Mouse (Mus musculus) midbrain, embryonic 12.5 days (tissue): Measurements from ENCODE around the gene Camk2g. TPM values are rescaled to one million over a fixed set of nuclear protein-coding genes. Genes with fewer than 3 reads are reported as not detected.
A peak's percentile ranks its signal among the peaks of the same experiment; 100 is the strongest.

Experiments
- ATAC-seq: fragments of 200-750 bp; cut with Nextera tagmentation; 2 replicates; pipeline ENCODE4 v1.8.0; 2017; ENCODE audit warnings: low read depth, moderate TSS enrichment, moderate library complexity; ENCODE audit not compliant: low FRiP score
- H3K27ac ChIP-seq: fragments of 300-500 bp; sonication (generic); replicated peaks from 2 replicates; pipeline ENCODE4 v1.5.1; 2016; ENCODE audit warnings: mild to moderate bottlenecking
- H3K27me3 ChIP-seq: fragments of 300-500 bp; sonication (generic); 2 replicates; pipeline ENCODE4 v1.6.1; 2016; ENCODE audit warnings: mild to moderate bottlenecking
- H3K36me3 ChIP-seq: fragments of 300-500 bp; sonication (generic); 2 replicates; pipeline ENCODE4 v1.6.1; 2016
- H3K4me1 ChIP-seq: fragments of 300-500 bp; sonication (generic); 2 replicates; pipeline ENCODE4 v1.6.1; 2016
- H3K4me2 ChIP-seq: fragments of 300-500 bp; sonication (generic); replicated peaks from 2 replicates; pipeline ENCODE4 v1.6.1; 2016; ENCODE audit warnings: mild to moderate bottlenecking, moderate library complexity
- H3K4me3 ChIP-seq: fragments of 300-500 bp; sonication (generic); 2 replicates; pipeline ENCODE4 v1.5.1; 2016; ENCODE audit warnings: mild to moderate bottlenecking
- H3K9ac ChIP-seq: fragments of 300-500 bp; sonication (generic); replicated peaks from 2 replicates; pipeline ENCODE4 v1.6.1; 2016; ENCODE audit warnings: mild to moderate bottlenecking, moderate library complexity
- H3K9me3 ChIP-seq: fragments of 300-500 bp; sonication (generic); 2 replicates; pipeline ENCODE4 v1.6.1; 2016; ENCODE audit warnings: mild to moderate bottlenecking
- WGBS: fragments of 180-500 bp; shearing (Covaris S2); methylation state at CpG from one replicate; pipeline ENCODE4 v1.1.7; 2016; 5-methylcytosine and 5-hydroxymethylcytosine counted together
- microRNA-seq: library from miRNA; unstranded; fragments of <30 nt; microRNA quantifications from one replicate; pipeline ENCODE4, GENCODE M21; 2017
- polyA plus RNA-seq: library from polyadenylated mRNA; unstranded; fragments of >200 nt; fragmentation: Nextera tagmentation; extraction: Ambion mirVana; gene quantifications from 2 replicates; pipeline ENCODE4 v1.2.1, GENCODE M21; 2016

Gene Camk2g
- polyA plus RNA-seq, 1 experiment from 2014 or later, result 56.8 TPM

DNA sequence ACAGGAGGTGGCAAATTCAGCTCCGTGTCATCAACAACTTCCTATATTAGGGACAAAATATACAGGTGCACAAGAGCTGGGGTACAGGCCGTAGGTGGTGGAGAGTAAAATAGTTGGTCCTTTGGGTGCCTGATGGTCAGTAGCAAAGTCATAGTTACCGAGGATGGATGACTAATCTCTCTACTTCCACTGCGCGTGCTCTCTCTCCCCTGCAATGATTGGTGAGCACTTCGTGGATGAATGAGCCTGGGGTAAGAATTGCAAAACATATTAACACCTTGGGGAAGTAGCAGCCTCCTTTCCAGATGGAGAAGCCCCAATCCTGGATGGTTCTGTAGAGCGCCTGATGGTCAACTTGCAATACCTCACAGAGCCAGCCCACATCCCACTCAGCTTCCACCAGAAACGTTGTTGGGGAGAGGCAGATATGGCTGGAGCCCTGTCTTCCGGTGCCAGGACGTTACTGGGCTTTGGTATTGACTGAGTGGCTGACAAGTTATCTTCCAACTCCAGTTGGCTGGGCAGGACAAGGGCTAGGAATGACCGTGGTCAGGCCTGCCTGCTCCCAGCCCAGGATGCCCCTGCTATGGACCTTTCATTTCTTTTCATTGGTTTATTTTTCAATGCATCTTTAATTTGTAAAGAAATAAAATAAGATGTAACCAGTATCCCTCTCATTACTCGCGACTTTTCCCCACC is 99.6 kb downstream of the Camk2g start:
- Histone ChIP-seq H3K36me3 (peaks cover 50% of the 10 kb centered on the region), H3K27me3 (no peaks in the 10 kb centered on the region)

DNA sequence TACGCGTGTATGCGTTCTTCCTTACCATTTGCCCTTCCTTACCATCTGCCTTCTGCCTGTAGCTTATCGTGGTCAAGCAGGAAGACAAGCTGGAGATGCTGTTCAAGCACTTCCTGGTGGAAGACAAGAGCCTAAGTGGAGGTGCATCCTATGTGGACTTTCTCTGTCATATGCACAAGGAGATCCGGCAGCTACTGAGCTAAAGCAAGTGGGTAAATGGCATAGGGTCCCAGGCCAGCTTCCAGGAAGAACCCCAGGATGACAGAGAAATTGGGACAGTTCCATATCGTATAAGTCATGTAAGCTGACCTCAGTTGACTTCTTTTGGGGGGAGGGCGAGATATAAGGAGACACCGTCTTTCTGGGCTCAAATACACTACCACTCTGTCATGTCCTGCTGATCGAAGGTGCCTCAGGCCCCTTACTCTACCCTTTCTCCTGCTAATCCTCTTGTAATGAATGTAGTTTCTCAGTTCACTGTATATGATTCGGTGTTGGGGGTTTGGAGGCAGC is 100.2 kb downstream of the Camk2g start:
- H3K4me1 ChIP-seq, result peaks cover 37% of the 10 kb centered on the region
- 95% methylated on average over 10 of the region's 10 CpGs for WGBS
- peaks cover 57% of the 10 kb centered on the region for H3K36me3 ChIP-seq
- no peak overlapping the region for H3K27ac ChIP-seq
- no peak overlapping the region for H3K9ac ChIP-seq
- no peaks in the 10 kb centered on the region for H3K9me3 ChIP-seq
- H3K4me2 ChIP-seq, result no peak overlapping the region
- no peak overlapping the region for H3K4me3 ChIP-seq
- no peak for ATAC-seq
- no peaks in the 10 kb centered on the region for H3K27me3 ChIP-seq

More for the DNA sequence above, 99.6 kb downstream of the Camk2g start:
- peak; percentile 61 for ATAC-seq
- H3K4me1 ChIP-seq, result peaks cover 40% of the 10 kb centered on the region
- 52% methylated on average over 13 of the region's 13 CpGs for WGBS
- peak overlapping the region; percentile 91 for H3K9ac ChIP-seq
- peak overlapping the region; percentile 97 for H3K27ac ChIP-seq
- H3K9me3 ChIP-seq, result no peaks in the 10 kb centered on the region
- peak overlapping the region; percentile 90 for H3K4me3 ChIP-seq
- peak overlapping the region; percentile 87 for H3K4me2 ChIP-seq

DNA sequence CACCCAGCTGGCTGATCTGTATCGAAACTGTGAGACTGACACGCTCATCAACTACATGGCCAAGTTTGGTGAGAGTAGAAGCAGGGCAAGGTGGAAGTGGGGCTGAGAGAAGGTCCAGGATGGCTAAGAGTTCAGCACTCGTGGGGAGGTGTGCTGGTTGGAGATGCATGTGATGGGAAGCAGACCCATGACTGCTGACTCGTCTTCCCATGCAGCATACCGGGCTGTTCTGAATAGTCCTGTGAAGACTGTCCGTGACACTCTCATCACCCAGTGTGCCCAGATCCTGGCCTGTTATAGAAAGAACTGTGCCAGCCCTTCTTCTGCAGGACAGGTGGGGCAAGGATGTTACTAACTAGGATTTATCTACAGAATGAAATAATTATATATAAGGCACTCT is 102.1 kb downstream of the Camk2g start:
- Histone ChIP-seq H3K4me3 (no peak overlapping the region), H3K27ac (no peak overlapping the region), H3K36me3 (peaks cover 76% of the 10 kb centered on the region), H3K4me2 (no peak overlapping the region), H3K9me3 (no peaks in the 10 kb centered on the region), H3K9ac (no peak overlapping the region), H3K4me1 (peaks cover 20% of the 10 kb centered on the region), H3K27me3 (no peaks in the 10 kb centered on the region)
- ATAC-seq, result no peak
- 95% methylated on average over 6 of the region's 6 CpGs for WGBS

DNA sequence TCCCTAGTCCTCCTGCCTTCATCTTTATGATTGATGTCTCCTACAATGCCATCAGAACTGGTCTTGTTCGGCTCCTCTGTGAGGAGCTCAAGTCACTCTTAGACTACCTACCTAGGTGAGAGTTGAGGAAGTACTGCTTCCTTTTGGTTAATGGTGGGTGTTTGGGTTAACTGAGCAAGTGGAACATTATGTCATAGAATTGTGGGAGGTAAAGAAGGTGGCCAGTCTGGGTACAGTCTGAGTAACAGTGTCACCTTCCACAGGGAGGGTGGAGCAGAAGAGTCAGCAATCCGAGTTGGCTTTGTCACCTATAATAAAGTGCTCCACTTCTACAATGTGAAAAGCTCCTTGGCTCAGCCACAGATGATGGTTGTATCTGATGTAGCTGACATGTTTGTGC is 104.9 kb downstream of the Camk2g start:
- Histone ChIP-seq H3K9me3 (no peaks in the 10 kb centered on the region), H3K36me3 (peaks cover 99% of the 10 kb centered on the region), H3K27me3 (no peaks in the 10 kb centered on the region), H3K4me2 (no peak overlapping the region), H3K27ac (no peak overlapping the region), H3K4me3 (no peak overlapping the region), H3K9ac (no peak overlapping the region), H3K4me1 (peaks cover 2% of the 10 kb centered on the region; the same call in 1 of the 2 replicates)
- 92% methylated on average over 2 of the region's 2 CpGs for WGBS
- ATAC-seq, result no peak

DNA sequence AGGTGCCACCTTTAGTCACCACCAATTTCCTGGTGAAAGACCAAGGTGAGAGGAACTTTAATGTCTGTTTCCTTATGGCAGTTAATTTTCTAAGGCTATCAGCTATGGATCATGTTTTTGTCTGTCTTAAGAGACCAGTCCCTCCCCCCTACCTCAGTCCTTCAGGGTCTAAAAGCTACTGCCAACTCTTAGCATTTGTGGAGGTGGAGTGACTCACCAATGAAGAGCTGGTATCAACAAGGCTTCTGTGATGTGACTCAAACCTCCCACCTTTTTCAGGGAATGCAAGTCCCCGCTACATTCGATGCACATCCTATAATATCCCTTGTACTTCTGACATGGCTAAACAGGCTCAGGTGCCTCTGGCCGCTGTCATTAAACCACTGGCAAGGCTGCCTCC is 107.3 kb downstream of the Camk2g start:
- Histone ChIP-seq H3K36me3 (peaks cover 98% of the 10 kb centered on the region), H3K4me2 (no peak overlapping the region), H3K9ac (no peak overlapping the region), H3K4me3 (no peak overlapping the region), H3K27me3 (no peaks in the 10 kb centered on the region), H3K4me1 (no peaks in the 10 kb centered on the region), H3K9me3 (no peaks in the 10 kb centered on the region), H3K27ac (no peak overlapping the region)
- ATAC-seq, result no peak
- WGBS, result 92% methylated on average over 3 of the region's 3 CpGs

Small RNAs within 50 kb of the gene (microRNA-seq; reads per million reads assigned to microRNA genes)
- gene Mir6946, result 1.2 reads per million

Other genes starting within 250 kb of the Camk2g start
- gene Ppp3cb, start 247.5 kb downstream of the Camk2g start, polyA plus RNA-seq, result 66.2 and 68.8 TPM in 2 replicates
- 16.6 and 18.6 TPM in 2 replicates for gene Usp54, start 153.0 kb downstream of the Camk2g start, polyA plus RNA-seq
- 0.14 TPM in 1 of 2 replicates, not detected in the other for gene Myoz1, start 137.5 kb downstream of the Camk2g start, polyA plus RNA-seq
- gene Synpo2l, start 125.7 kb downstream of the Camk2g start, polyA plus RNA-seq, result 0.24 and 0.43 TPM in 2 replicates
- 97.5 and 99.5 TPM in 2 replicates for gene Sec24c, start 119.8 kb downstream of the Camk2g start, polyA plus RNA-seq
- 26.8 and 27.0 TPM in 2 replicates for gene Fut11, start 99.1 kb downstream of the Camk2g start, polyA plus RNA-seq
- gene Chchd1, start 91.1 kb downstream of the Camk2g start, polyA plus RNA-seq, result 225 and 253 TPM in 2 replicates
- gene Zswim8, start 86.5 kb downstream of the Camk2g start, polyA plus RNA-seq, result 47.6 and 48.9 TPM in 2 replicates
- gene Ndst2, start 59.5 kb downstream of the Camk2g start, polyA plus RNA-seq, result 25.0 and 29.8 TPM in 2 replicates
- gene Plau, start 42.6 kb upstream of the Camk2g start, polyA plus RNA-seq, result 0.29 and 0.34 TPM in 2 replicates
- 25.2 and 26.3 TPM in 2 replicates for gene Vcl, start 135.3 kb upstream of the Camk2g start, polyA plus RNA-seq